Mouse (Mus musculus): ENCODE results near the gene Fpgs. TPM values are rescaled to one million over a fixed set of nuclear protein-coding genes. Genes with fewer than 3 reads are reported as not detected.

Fpgs gene
- polyA plus RNA-seq, 2 experiments from 2014 or later, result 3.8 to 6.2 TPM

- no peak for ATAC-seq
Measured at GRCm38 (mm10) chr2:32665853-32666252, 38.1 kb downstream of the Fpgs start.

- ATAC-seq, result no peak
Measured at GRCm38 (mm10) chr2:32665345-32665744, 38.6 kb downstream of the Fpgs start.

GRCm38 (mm10) chr2:32662291-32662690 is 41.7 kb downstream of the Fpgs start:
- no peak for ATAC-seq

- no peak for ATAC-seq
Measured at GRCm38 (mm10) chr2:32661509-32662107, 42.3 kb downstream of the Fpgs start.

GRCm38 (mm10) chr2:32658873-32659272 is 45.1 kb downstream of the Fpgs start:
- no peak for ATAC-seq

- no peak for ATAC-seq
Measured at GRCm38 (mm10) chr2:32655826-32656225, 48.1 kb downstream of the Fpgs start.

GRCm38 (mm10) chr2:32655394-32655744 is 48.6 kb downstream of the Fpgs start:
- no peak for ATAC-seq

- ATAC-seq, result no peak
Measured at GRCm38 (mm10) chr2:32654743-32655393, 49.1 kb downstream of the Fpgs start.

GRCm38 (mm10) chr2:32653764-32654163 is 50.2 kb downstream of the Fpgs start:
- no peak for ATAC-seq

GRCm38 (mm10) chr2:32647366-32647765 is 56.6 kb downstream of the Fpgs start:
- ATAC-seq, result no peak

- no peak for ATAC-seq
Measured at GRCm38 (mm10) chr2:32646379-32647056, 57.4 kb downstream of the Fpgs start, which contains the start of gene Eng. Eng (plus strand) TSS chr2:32646595.

- ATAC-seq, result no peak
Measured at GRCm38 (mm10) chr2:32645647-32646046, 58.3 kb downstream of the Fpgs start.

- no peak for ATAC-seq
Measured at GRCm38 (mm10) chr2:32644799-32645475, 59.0 kb downstream of the Fpgs start.

- ATAC-seq, result no peak
Measured at GRCm38 (mm10) chr2:32644083-32644482, 59.9 kb downstream of the Fpgs start.

GRCm38 (mm10) chr2:32642813-32643212 is 61.1 kb downstream of the Fpgs start:
- ATAC-seq, result no peak

GRCm38 (mm10) chr2:32641810-32642209 is 62.1 kb downstream of the Fpgs start:
- no peak for ATAC-seq

GRCm38 (mm10) chr2:32640550-32641051 is 63.3 kb downstream of the Fpgs start:
- no peak for ATAC-seq

GRCm38 (mm10) chr2:32639632-32640031 is 64.3 kb downstream of the Fpgs start:
- no peak for ATAC-seq

- no peak for ATAC-seq
Measured at GRCm38 (mm10) chr2:32637778-32638281, 66.1 kb downstream of the Fpgs start.

- no peak for ATAC-seq
Measured at GRCm38 (mm10) chr2:32636617-32637016, 67.3 kb downstream of the Fpgs start.

- no peak for ATAC-seq
Measured at GRCm38 (mm10) chr2:32634277-32635105, 69.5 kb downstream of the Fpgs start.

- ATAC-seq, result no peak
Measured at GRCm38 (mm10) chr2:32633660-32634059, 70.3 kb downstream of the Fpgs start.

All from activated CD4-positive, CD25-positive, alpha-beta regulatory T cell, adult 4 months (primary cell).